Mouse (Mus musculus): ENCODE data around the gene Gm10031. TPM values are rescaled to one million over a fixed set of nuclear protein-coding genes. Genes with fewer than 3 reads are reported as not detected.

The Gm10031 gene
- 17.6 and 18.2 TPM in 2 replicates for total RNA-seq (2023)

GRCm38 (mm10) chr1:156523842-156524241, at the start of gene Gm10031:
TSS of gene Gm10031 (plus strand) at chr1:156524012.

GRCm38 (mm10) chr1:156558024-156558930, 34.5 kb downstream of the Gm10031 start, which contains the start of gene Abl2:
TSS of gene Abl2 (plus strand) at chr1:156558786.

Other genes starting within 250 kb of the Gm10031 start
- gene Tdrd5, start 220.3 kb upstream of the Gm10031 start, total RNA-seq (2023), result 0.11 TPM in 1 of 2 replicates, not detected in the other
- not detected in 2 replicates for gene Nphs2, start 213.3 kb upstream of the Gm10031 start, total RNA-seq (2023)
- 148 and 277 TPM in 2 replicates for gene Gm2000, start 158.0 kb upstream of the Gm10031 start, total RNA-seq (2023)
- 0.39 TPM in 1 of 2 replicates, not detected in the other for gene Axdnd1, start 102.9 kb upstream of the Gm10031 start, total RNA-seq (2023)
- gene Soat1, start 49.7 kb upstream of the Gm10031 start, total RNA-seq (2023), result 126 and 142 TPM in 2 replicates
- gene Abl2, start 34.8 kb downstream of the Gm10031 start, total RNA-seq (2023), result 13.4 and 19.9 TPM in 2 replicates
- 18.7 and 19.4 TPM in 2 replicates for gene Tor3a, start 150.3 kb downstream of the Gm10031 start, total RNA-seq (2023)
- 14.2 and 19.3 TPM in 2 replicates for gene Fam20b, start 195.1 kb downstream of the Gm10031 start, total RNA-seq (2023)